Mouse (Mus musculus) MEL (cell line): ENCODE results near the gene Prdm16. TPM values are rescaled to one million over a fixed set of nuclear protein-coding genes. Genes with fewer than 3 reads are reported as not detected.

Experiments used
- DNase-seq: peaks from one replicate; pipeline ENCODE4 v3.0.0; 2011; ENCODE audit warnings: low read depth, low spot score
- H3K27ac ChIP-seq: 2 replicates; pipeline ENCODE4 v1.5.1; 2012; ENCODE audit warnings: low read depth, mild to moderate bottlenecking, control low read depth, low read length, moderate library complexity; ENCODE audit not compliant: control insufficient read depth
- H3K27me3 ChIP-seq, 2 experiments: fragments of 150-350 bp in 1 of 2; sonication (generic) in 1 of 2; 2 replicates each; pipeline ENCODE4 v1.6.1; 2012; ENCODE audit warnings: low read length in 2 of 2, mild to moderate bottlenecking in 2 of 2, improper control_type of control experiment in 1 of 2, moderate library complexity in 1 of 2; ENCODE audit not compliant: insufficient read depth in 2 of 2, control insufficient read depth in 1 of 2
- H3K36me3 ChIP-seq, 2 experiments: 2 replicates each; pipeline ENCODE4 v1.6.1; 2012 to 2014; ENCODE audit warnings: low read length in 2 of 2, improper control_type of control experiment in 1 of 2, inconsistent platforms in 1 of 2, mild to moderate bottlenecking in 1 of 2; ENCODE audit not compliant: insufficient read depth in 2 of 2, control insufficient read depth in 1 of 2
- H3K4me1 ChIP-seq, 2 experiments: fragments of 150-350 bp in 1 of 2; sonication (generic) in 1 of 2; 2 replicates each; pipeline ENCODE4 v1.6.1; 2012; ENCODE audit warnings: low read length in 2 of 2, improper control_type of control experiment in 1 of 2, mild to moderate bottlenecking in 1 of 2; ENCODE audit not compliant: insufficient read depth in 2 of 2, control insufficient read depth in 1 of 2
- H3K4me3 ChIP-seq, 2 experiments: fragments of 150-350 bp in 1 of 2; sonication (generic) in 1 of 2; 2 replicates each; pipeline ENCODE4 v1.5.1; 2012; ENCODE audit warnings: low read depth in 2 of 2, low read length in 2 of 2, mild to moderate bottlenecking in 2 of 2, moderate library complexity in 2 of 2, control low read depth in 1 of 2, improper control_type of control experiment in 1 of 2; ENCODE audit not compliant: control insufficient read depth in 1 of 2, insufficient read depth in 1 of 2
- H3K79me2 ChIP-seq: 2 replicates; pipeline ENCODE4 v1.6.1; 2012; ENCODE audit warnings: mild to moderate bottlenecking, low read length, moderate library complexity; ENCODE audit not compliant: control insufficient read depth, poor library complexity, insufficient read depth
- H3K9ac ChIP-seq: 2 replicates; pipeline ENCODE4 v1.6.1; 2012; ENCODE audit warnings: low read depth, mild to moderate bottlenecking, control low read depth, low read length, moderate library complexity; ENCODE audit not compliant: control insufficient read depth, poor library complexity, severe bottlenecking
- H3K9me3 ChIP-seq: fragments of 150-350 bp; sonication (generic); replicated peaks from 2 replicates; pipeline ENCODE4 v1.6.1; 2012; ENCODE audit warnings: mild to moderate bottlenecking, low read length, improper control_type of control experiment, moderate library complexity; ENCODE audit not compliant: insufficient read depth
- BHLHE40 ChIP-seq: IDR thresholded peaks from 2 replicates; pipeline ENCODE4 v1.6.1; 2012; ENCODE audit warnings: low read depth, mild to moderate bottlenecking, inconsistent platforms, low read length, improper control_type of control experiment, borderline replicate concordance
- CHD1 ChIP-seq: IDR thresholded peaks from 2 replicates; pipeline ENCODE4 v1.6.1; 2012; ENCODE audit warnings: low read depth, mild to moderate bottlenecking, inconsistent platforms, low read length, improper control_type of control experiment
- E2F4 ChIP-seq: IDR thresholded peaks from 2 replicates; pipeline ENCODE4 v1.6.1; 2011; ENCODE audit warnings: low read depth, low read length, improper control_type of control experiment, borderline replicate concordance
- ELF1 ChIP-seq: IDR thresholded peaks from 2 replicates; pipeline ENCODE4 v1.6.1; 2014; ENCODE audit warnings: low read depth, mild to moderate bottlenecking, inconsistent platforms, low read length, improper control_type of control experiment, moderate library complexity
- EP300 ChIP-seq, 2 experiments: IDR thresholded peaks; 2 replicates each; pipeline ENCODE4 v1.6.1; 2011; ENCODE audit warnings: improper control_type of control experiment in 2 of 2, low read length in 2 of 2, low read depth in 1 of 2, mild to moderate bottlenecking in 1 of 2
- GABPA ChIP-seq: IDR thresholded peaks from 2 replicates; pipeline ENCODE4 v1.6.1; 2012; ENCODE audit warnings: low read depth, mild to moderate bottlenecking, inconsistent platforms, low read length, improper control_type of control experiment, moderate library complexity
- KAT2A ChIP-seq: conservative IDR thresholded peaks from 2 replicates; pipeline ENCODE4 v1.6.1; 2012; ENCODE audit warnings: low read depth, low read length, improper control_type of control experiment, inconsistent platforms
- MAFK ChIP-seq: IDR thresholded peaks from 2 replicates; pipeline ENCODE4 v1.6.1; 2011; ENCODE audit warnings: low read depth, mild to moderate bottlenecking, low read length, improper control_type of control experiment, borderline replicate concordance
- MYB ChIP-seq: IDR thresholded peaks from 2 replicates; pipeline ENCODE4 v1.6.1; 2011; ENCODE audit warnings: mild to moderate bottlenecking, low read depth, low read length, improper control_type of control experiment
- NRF1 ChIP-seq: IDR thresholded peaks from 2 replicates; pipeline ENCODE4 v1.6.1; 2014; ENCODE audit warnings: low read depth, mild to moderate bottlenecking, inconsistent platforms, low read length, improper control_type of control experiment, moderate library complexity; ENCODE audit not compliant: poor library complexity, insufficient read depth, severe bottlenecking
- POLR2A ChIP-seq, 2 experiments: IDR thresholded peaks; 2 replicates each; pipeline ENCODE4 v1.6.1; 2011 to 2012; ENCODE audit warnings: low read length in 2 of 2, mild to moderate bottlenecking in 2 of 2, control low read depth in 1 of 2, improper control_type of control experiment in 1 of 2, low read depth in 1 of 2, moderate library complexity in 1 of 2; ENCODE audit not compliant: control insufficient read depth in 1 of 2, insufficient read depth in 1 of 2, poor library complexity in 1 of 2
- POLR2AphosphoS2 ChIP-seq: IDR thresholded peaks from 2 replicates; pipeline ENCODE4 v1.6.1; 2011; ENCODE audit warnings: low read length, improper control_type of control experiment
- POLR2AphosphoS5 ChIP-seq: IDR thresholded peaks from 2 replicates; pipeline ENCODE4 v1.6.1; 2012; ENCODE audit warnings: low read depth, borderline replicate concordance, mild to moderate bottlenecking, inconsistent platforms, low read length, moderate library complexity, mixed read lengths
- TAL1 ChIP-seq: IDR thresholded peaks from 2 replicates; pipeline ENCODE4 v1.6.1; 2012; ENCODE audit warnings: mild to moderate bottlenecking, inconsistent platforms, low read length, moderate library complexity, mixed read lengths
- TCF12 ChIP-seq: IDR thresholded peaks from 2 replicates; pipeline ENCODE4 v1.6.1; 2014; ENCODE audit warnings: low read depth, mild to moderate bottlenecking, inconsistent platforms, low read length, improper control_type of control experiment, moderate library complexity
- USF1 ChIP-seq: IDR thresholded peaks from 2 replicates; pipeline ENCODE4 v1.6.1; 2014; ENCODE audit warnings: low read depth, mild to moderate bottlenecking, inconsistent platforms, low read length, improper control_type of control experiment, moderate library complexity
- USF2 ChIP-seq, 2 experiments: IDR thresholded peaks; 2 replicates each; pipeline ENCODE4 v1.6.1; 2011 to 2012; ENCODE audit warnings: improper control_type of control experiment in 2 of 2, low read length in 2 of 2, borderline replicate concordance in 1 of 2, inconsistent platforms in 1 of 2, low read depth in 1 of 2, mild to moderate bottlenecking in 1 of 2; ENCODE audit not compliant: insufficient read depth in 1 of 2
- ZMIZ1 ChIP-seq: IDR thresholded peaks from 2 replicates; pipeline ENCODE4 v1.6.1; 2012; ENCODE audit warnings: low read depth, mild to moderate bottlenecking, inconsistent platforms, low read length, improper control_type of control experiment, moderate library complexity
- polyA plus RNA-seq, 2 experiments: library from polyadenylated mRNA; stranded (reverse) in 1 of 2; unstranded in 1 of 2; fragments of >175 nt in 1 of 2; fragments of >200 nt in 1 of 2; gene quantifications; 2 replicates each; pipeline versions ENCODE4 v1.2.1 to v1.2.4; 2012; ENCODE audit warnings: low replicate concordance in 2 of 2, low read depth in 1 of 2; ENCODE audit not compliant: insufficient read length in 2 of 2, insufficient read depth in 1 of 2, missing spikeins in 1 of 2
- total RNA-seq: library from RNA; depleted of rRNA; stranded (reverse); fragments of 300-350 nt; gene quantifications from 2 replicates; pipeline ENCODE4 v1.2.3, GENCODE M21; 2012

Gene Prdm16
- total and polyA plus RNA-seq, 3 experiments: not detected

- Histone ChIP-seq H3K4me1 (no peaks in the 10 kb centered on the region), H3K4me3 (no peak overlapping the region), H3K9me3 (no peaks in the 10 kb centered on the region), H3K27me3 (no peaks in the 10 kb centered on the region), H3K79me2 (no peaks in the 10 kb centered on the region), H3K36me3 (no peaks in the 10 kb centered on the region), H3K9ac (no peak overlapping the region), H3K27ac (no peak overlapping the region)
- TF ChIP-seq KAT2A (no peak), TAL1 (no peak)
- no peak for DNase-seq
Measured at GRCm38 (mm10) chr4:154598357-154598756, 38.3 kb downstream of the Prdm16 start.

- Histone ChIP-seq H3K36me3 (no peaks in the 10 kb centered on the region), H3K9ac (no peak overlapping the region), H3K27me3 (no peaks in the 10 kb centered on the region), H3K27ac (no peak overlapping the region), H3K4me1 (no peaks in the 10 kb centered on the region), H3K79me2 (no peaks in the 10 kb centered on the region), H3K4me3 (no peak overlapping the region), H3K9me3 (no peaks in the 10 kb centered on the region)
- TF ChIP-seq NRF1 (no peak), POLR2A (IDR thresholded peaks at IDR 0.05; ENCODE audit: control insufficient read depth in 1 of 2, insufficient read depth in 1 of 2, low read depth in 1 of 2, low read length in 2 of 2, poor library complexity in 1 of 2) (no peak), TAL1 (no peak), USF2 (IDR thresholded peaks at IDR 0.05; ENCODE audit: borderline replicate concordance in 1 of 2, insufficient read depth in 1 of 2, low read depth in 1 of 2, low read length in 2 of 2) (no peak), TCF12 (no peak), ZMIZ1 (no peak), POLR2AphosphoS2 (no peak), USF1 (no peak), EP300 (IDR thresholded peaks at IDR 0.05; ENCODE audit: low read depth in 1 of 2, low read length in 2 of 2) (no peak), E2F4 (no peak)
- DNase-seq: no peak
Measured at GRCm38 (mm10) chr4:154596805-154597204, 39.9 kb downstream of the Prdm16 start.

- Histone ChIP-seq H3K9ac (no peak overlapping the region), H3K4me3 (no peak overlapping the region)
Measured at GRCm38 (mm10) chr4:154594761-154595556, 41.7 kb downstream of the Prdm16 start.

More at GRCm38 (mm10) chr4:154594761-154595556, 41.7 kb downstream of the Prdm16 start:
- Histone ChIP-seq H3K27ac (no peak overlapping the region), H3K9me3 (no peaks in the 10 kb centered on the region), H3K36me3 (no peaks in the 10 kb centered on the region), H3K27me3 (no peaks in the 10 kb centered on the region), H3K4me1 (no peaks in the 10 kb centered on the region), H3K79me2 (no peaks in the 10 kb centered on the region)
- TF ChIP-seq MAFK (no peak), GABPA (no peak), TCF12 (no peak), ELF1 (no peak), POLR2AphosphoS2 (no peak), POLR2AphosphoS5 (no peak), BHLHE40 (no peak), MYB (no peak), KAT2A (no peak), ZMIZ1 (no peak), CHD1 (no peak), TAL1 (no peak)
- no peak for DNase-seq
